Mouse (Mus musculus): Measurements from ENCODE around the gene Vps4a. TPM values are rescaled to one million over a fixed set of nuclear protein-coding genes. Genes with fewer than 3 reads are reported as not detected.

Vps4a gene
- 32.3 and 38.1 TPM in 2 replicates for total RNA-seq (2012; rRNA removed)
- 10 to 100 TPM in 1 of 2 experiments, not detected in 1; 43.2 TPM for polyA plus RNA-seq (2012; ENCODE audit: insufficient read depth in 1 of 2, insufficient read length in 2 of 2, low read depth in 1 of 2, low replicate concordance in 2 of 2, missing spikeins in 1 of 2)

DNA sequence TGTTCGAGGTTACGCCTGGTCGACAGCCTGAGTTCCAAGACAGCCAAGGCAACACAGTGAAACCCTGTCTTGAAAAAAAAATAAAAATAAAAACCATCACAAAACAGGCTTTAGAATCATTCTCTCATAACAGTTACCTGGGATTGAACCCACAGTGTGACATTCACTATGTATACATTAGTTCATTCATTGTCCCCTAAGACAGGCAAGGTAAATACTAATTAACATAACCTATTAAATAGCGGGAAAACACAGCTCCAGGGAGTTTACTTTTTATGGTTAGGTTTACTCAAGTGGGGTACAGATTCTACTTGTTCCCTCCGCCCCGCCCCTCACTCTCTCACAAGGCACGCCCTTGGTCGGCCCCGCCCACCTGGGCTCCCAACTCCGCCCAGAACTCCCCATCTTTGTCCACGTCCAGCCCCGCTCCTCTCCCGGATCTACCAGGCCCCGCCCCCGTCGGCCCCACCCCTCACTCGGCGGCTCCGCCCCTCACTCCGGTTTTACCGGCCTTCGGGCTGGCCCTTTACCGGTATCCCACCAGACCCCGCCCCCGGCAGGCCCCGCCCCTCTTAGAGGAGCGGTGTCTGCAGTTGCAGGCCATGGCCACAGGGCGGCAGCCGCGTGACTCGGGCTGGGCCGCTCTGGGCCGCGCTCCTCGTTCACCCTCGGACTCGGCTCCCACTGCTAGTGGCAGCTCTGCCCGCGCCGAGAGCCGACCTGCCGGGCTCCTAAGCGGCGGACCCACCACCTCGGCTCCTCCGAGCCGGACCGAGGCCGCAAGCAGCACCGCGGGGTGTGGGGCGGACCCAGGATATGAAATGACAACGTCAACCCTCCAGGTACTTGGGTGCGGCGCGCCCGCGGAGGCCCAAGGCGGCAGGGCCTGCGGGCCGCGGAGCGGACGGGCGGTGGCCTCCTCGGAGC is at the start of gene Vps4a:
Vps4a (plus strand) TSS at position 573 of the 927 bp plus-strand sequence.
- peak within 1 kb of the TSS; percentile 85 for H3K27ac ChIP-seq (ENCODE audit: control insufficient read depth, low read depth, low read length)
- peak within 1 kb of the TSS; percentile 100 for H3K9ac ChIP-seq (ENCODE audit: control insufficient read depth, low read depth, low read length, poor library complexity, severe bottlenecking)
- peaks cover 0 to 22% of the 10 kb centered on the region in 2 experiments; a peak in 2 of 4 replicates for H3K36me3 ChIP-seq (ENCODE audit: control insufficient read depth in 1 of 2, insufficient read depth in 2 of 2, low read length in 2 of 2)
- peak within 1 kb of the TSS; percentile 92 to 99 for H3K4me3 ChIP-seq (ENCODE audit: control insufficient read depth in 1 of 2, insufficient read depth in 1 of 2, low read depth in 2 of 2, low read length in 2 of 2)
- H3K79me2 ChIP-seq (ENCODE audit: control insufficient read depth, insufficient read depth, low read length, poor library complexity), result peaks cover 14% of the 10 kb centered on the region
- peaks cover 0 to 20% of the 10 kb centered on the region in 2 experiments; a peak in 3 of 4 replicates for H3K4me1 ChIP-seq (ENCODE audit: control insufficient read depth in 1 of 2, insufficient read depth in 2 of 2, low read length in 2 of 2)
- H3K27me3 ChIP-seq (ENCODE audit: control insufficient read depth in 1 of 2, insufficient read depth in 2 of 2, low read length in 2 of 2), result no peaks in the 10 kb centered on the region
- H3K9me3 ChIP-seq (replicated peaks; ENCODE audit: insufficient read depth, low read length), result no peaks in the 10 kb centered on the region
- DNase-seq (ENCODE audit: low read depth, low spot score), result peak; percentile 94
- TF ChIP-seq TAL1 (IDR thresholded peaks at IDR 0.05; ENCODE audit: low read length), result no peak
- TF ChIP-seq KAT2A (conservative IDR thresholded peaks at IDR 0.05; ENCODE audit: low read depth, low read length), result no peak; the same call in 1 of the 2 replicates
- TF ChIP-seq SMC3 (IDR thresholded peaks at IDR 0.05; ENCODE audit: low read depth, low read length), result peak; percentile 59
- TF ChIP-seq TCF12 (IDR thresholded peaks at IDR 0.05; ENCODE audit: low read depth, low read length), result peak; percentile 74
- peak; percentile 53; the same call in 1 of the 2 replicates for TF ChIP-seq TBP (IDR thresholded peaks at IDR 0.05; ENCODE audit: low read depth, low read length)
- no peak for TF ChIP-seq GATA1 (IDR thresholded peaks at IDR 0.05; ENCODE audit: low read depth, low read length)
- no peak; the same call in 1 of the 2 replicates for TF ChIP-seq NRF1 (IDR thresholded peaks at IDR 0.05; ENCODE audit: insufficient read depth, low read depth, low read length, poor library complexity, severe bottlenecking)
- peak; percentile 87; the same call in 1 of the 2 replicates for TF ChIP-seq UBTF (IDR thresholded peaks at IDR 0.05; ENCODE audit: borderline replicate concordance, insufficient read depth, low read depth, low read length)
- TF ChIP-seq POLR2AphosphoS5 (IDR thresholded peaks at IDR 0.05; ENCODE audit: borderline replicate concordance, low read depth, low read length), result no peak
- 0 out of 2 replicates have a peak, but pooled peaks have one; percentile 28 for TF ChIP-seq ELF1 (IDR thresholded peaks at IDR 0.05; ENCODE audit: low read depth, low read length)
- 0 out of 2 replicates have a peak, but pooled peaks have one; percentile 10 for TF ChIP-seq ETS1 (IDR thresholded peaks at IDR 0.05; ENCODE audit: low read depth, low read length)
- peak; percentile 7; the same call in 1 of the 2 replicates for TF ChIP-seq ZC3H11A (IDR thresholded peaks at IDR 0.05; ENCODE audit: low read depth, low read length)
- TF ChIP-seq MXI1 (IDR thresholded peaks at IDR 0.05; ENCODE audit: low read depth, low read length), result peak; percentile 34
- TF ChIP-seq NELFE (IDR thresholded peaks at IDR 0.05; ENCODE audit: low read depth, low read length), result peak; percentile 74
- TF ChIP-seq USF1 (IDR thresholded peaks at IDR 0.05; ENCODE audit: low read depth, low read length), result peak; percentile 44
- no peak for TF ChIP-seq MEF2A (IDR thresholded peaks at IDR 0.05; ENCODE audit: extremely low read depth, insufficient replicate concordance, low read depth, low read length, poor library complexity, severe bottlenecking)
- no peak for TF ChIP-seq ZNF384 (IDR thresholded peaks at IDR 0.05; ENCODE audit: low read depth, low read length)
- peak; percentile 62 for TF ChIP-seq SIN3A (IDR thresholded peaks at IDR 0.05; ENCODE audit: low read length)
- peak in 2 of 3 experiments; percentile 77 to 83; a peak in 5 of 6 replicates for TF ChIP-seq CTCF (IDR thresholded peaks at IDR 0.05 in 2 of 3, conservative IDR thresholded peaks at IDR 0.05 in 1 of 3; ENCODE audit: control insufficient read depth in 1 of 3, insufficient read depth in 1 of 3, low read depth in 2 of 3, low read length in 3 of 3, poor library complexity in 1 of 3, severe bottlenecking in 1 of 3)
- TF ChIP-seq HCFC1 (IDR thresholded peaks at IDR 0.05; ENCODE audit: low read depth, low read length), result peak; percentile 85
- no peak for TF ChIP-seq MYC (IDR thresholded peaks at IDR 0.05; ENCODE audit: low read depth, low read length)
- no peak for TF ChIP-seq JUND (IDR thresholded peaks at IDR 0.05; ENCODE audit: low read depth, low read length)
- TF ChIP-seq RAD21 (IDR thresholded peaks at IDR 0.05; ENCODE audit: low read depth, low read length), result peak; percentile 18
- peak; percentile 61; the same call in 1 of the 2 replicates for TF ChIP-seq MAZ (IDR thresholded peaks at IDR 0.05; ENCODE audit: low read depth, low read length)
- peak; percentile 68; the same call in 1 of the 2 replicates for TF ChIP-seq ZMIZ1 (IDR thresholded peaks at IDR 0.05; ENCODE audit: low read depth, low read length)
- 0 out of 4 replicates have a peak, but pooled peaks of 1 of the 2 experiments have one; percentile 6 for TF ChIP-seq EP300 (IDR thresholded peaks at IDR 0.05; ENCODE audit: low read depth in 1 of 2, low read length in 2 of 2)
- no peak for TF ChIP-seq GABPA (IDR thresholded peaks at IDR 0.05; ENCODE audit: low read depth, low read length)
- peak; percentile 81 for TF ChIP-seq POLR2AphosphoS2 (IDR thresholded peaks at IDR 0.05; ENCODE audit: low read length)
- TF ChIP-seq MAFK (IDR thresholded peaks at IDR 0.05; ENCODE audit: borderline replicate concordance, low read depth, low read length), result no peak
- no peak for TF ChIP-seq MYB (IDR thresholded peaks at IDR 0.05; ENCODE audit: low read depth, low read length)
- TF ChIP-seq POLR2A (IDR thresholded peaks at IDR 0.05; ENCODE audit: control insufficient read depth in 1 of 2, insufficient read depth in 1 of 2, low read depth in 1 of 2, low read length in 2 of 2, poor library complexity in 1 of 2), result peak; percentile 78 to 96; a peak in 3 of 4 replicates
- TF ChIP-seq RCOR1 (IDR thresholded peaks at IDR 0.05; ENCODE audit: low read depth, low read length), result no peak
- no peak for TF ChIP-seq E2F4 (IDR thresholded peaks at IDR 0.05; ENCODE audit: borderline replicate concordance, low read depth, low read length)
- TF ChIP-seq MAX (IDR thresholded peaks at IDR 0.05; ENCODE audit: low read length), result 0 out of 2 replicates have a peak, but pooled peaks have one; percentile 12

All from MEL (cell line).